In genomic region chr14:54429332-54430093, GRCm38 (mm10) we compare ENCODE assay signal across 9 mouse cellular contexts. TPM values are rescaled to one million over a fixed set of nuclear protein-coding genes. Genes with fewer than 3 reads are reported as not detected.
A peak's percentile ranks its signal among the peaks of the same experiment; 100 is the strongest.
DNase-seq lines count a peak whose midpoint lies in the region; ATAC-seq lines count a peak whose summit lies in the region.
"Had no signal": no experiment of that assay in that cellular context is flagged by ENCODE, and none has a peak within 500 bp of the region (broad histone marks: within the 10 kb centered on the region; RNA-seq: fewer than 3 reads in every experiment).

No protein-coding gene starts in this region.

- H3K4me3 ChIP-seq in liver, embryonic 11.5 days (ENCODE audit: low read depth, low read length): no peak overlapping the region
- H3K4me3 ChIP-seq in stomach, embryonic 15.5 days (replicated peaks): no peak overlapping the region

- peak; percentile 40 to 51 for DNase-seq in cerebellum, postnatal 10 days
- no peak for DNase-seq in cerebellum, adult 9-10 months
- peak; percentile 54 for DNase-seq in testis, postnatal 10 days (ENCODE audit: low spot score)
- no peak for DNase-seq in testis, postnatal 14 days (ENCODE audit: low spot score)
- DNase-seq in liver, embryonic 11.5 days (ENCODE audit: low spot score): no peak
- DNase-seq in layer of hippocampus, adult 18-20 months (ENCODE audit: low spot score in 2 of 2): no peak
- no peak for DNase-seq in spleen, postnatal 36 days (ENCODE audit: low spot score in 2 of 2)

- H3K4me2 ChIP-seq in liver, embryonic 11.5 days: peak overlapping the region; percentile 80; the same call in 1 of the 2 replicates
- H3K4me2 ChIP-seq in stomach, embryonic 15.5 days: no peak overlapping the region

- peaks cover 33% of the 10 kb centered on the region for H3K27me3 ChIP-seq in liver, embryonic 11.5 days (replicated peaks; ENCODE audit: control insufficient read depth, insufficient read depth, low read length)
- no peaks in the 10 kb centered on the region for H3K27me3 ChIP-seq in stomach, embryonic 15.5 days (replicated peaks)

- peak overlapping the region; percentile 92 for H3K27ac ChIP-seq in liver, embryonic 11.5 days (ENCODE audit: low read depth, low read length)
- peak overlapping the region; percentile 97 for H3K27ac ChIP-seq in stomach, embryonic 15.5 days
- H3K27ac ChIP-seq: liver, embryonic 14.5 days had no signal

- H3K9ac ChIP-seq in liver, embryonic 11.5 days (ENCODE audit: low read depth, low read length): no peak overlapping the region
- H3K9ac ChIP-seq in stomach, embryonic 15.5 days: no peak overlapping the region
- H3K9ac ChIP-seq: liver, embryonic 14.5 days had no signal

- H3K36me3 ChIP-seq in liver, embryonic 11.5 days (ENCODE audit: control insufficient read depth, insufficient read depth, low read length): peaks cover 5% of the 10 kb centered on the region; the same call in 1 of the 2 replicates
- H3K36me3 ChIP-seq in stomach, embryonic 15.5 days: no peaks in the 10 kb centered on the region

- 61% methylated on average over 7 of the region's 7 CpGs for WGBS in liver, embryonic 11.5 days
- WGBS in stomach, embryonic 15.5 days: 51% methylated on average over 7 of the region's 7 CpGs

- ATAC-seq in liver, embryonic 11.5 days (replicated peaks; ENCODE audit: low FRiP score): no peak
- ATAC-seq in stomach, embryonic 15.5 days (ENCODE audit: insufficient read depth, low FRiP score, low read depth): no peak

- peaks cover 57% of the 10 kb centered on the region for H3K4me1 ChIP-seq in liver, embryonic 11.5 days (replicated peaks; ENCODE audit: control insufficient read depth, insufficient read depth, low read length)
- H3K4me1 ChIP-seq in stomach, embryonic 15.5 days: peaks cover 34% of the 10 kb centered on the region

- no peaks in the 10 kb centered on the region for H3K9me3 ChIP-seq in liver, embryonic 11.5 days (ENCODE audit: control insufficient read depth, low read length)
- no peaks in the 10 kb centered on the region for H3K9me3 ChIP-seq in stomach, embryonic 15.5 days

RNA-seq across cellular contexts. Expression of gene Mmp14, which starts 1.9 kb away (rescaled TPM):
- polyA plus RNA-seq in liver, embryonic 11.5 days (2014; fragmentation: Nextera tagmentation; extraction: Ambion mirVana): 56.6 and 57.6 TPM in 2 replicates
- polyA plus RNA-seq in stomach, embryonic 15.5 days (2015; fragmentation: Nextera tagmentation; extraction: Ambion mirVana): 126 and 139 TPM in 2 replicates
- 10 to 100 TPM; 15.0 to 15.2 TPM for total RNA-seq in layer of hippocampus, adult 18-20 months (2021)

RNA-seq across cellular contexts. Expression of gene Mrpl52, which starts 2.8 kb away (rescaled TPM):
- polyA plus RNA-seq in liver, embryonic 11.5 days (2014; fragmentation: Nextera tagmentation; extraction: Ambion mirVana): 309 and 329 TPM in 2 replicates
- 273 and 275 TPM in 2 replicates for polyA plus RNA-seq in stomach, embryonic 15.5 days (2015; fragmentation: Nextera tagmentation; extraction: Ambion mirVana)
- 100 to 1,000 TPM in 1 of 2 experiments, 10 to 100 TPM in 1; 94.8 to 109 TPM for total RNA-seq in layer of hippocampus, adult 18-20 months (2021)

RNA-seq across cellular contexts. Expression of gene Slc7a7, which starts 11.9 kb away (rescaled TPM):
- 8.3 and 10.0 TPM in 2 replicates for polyA plus RNA-seq in liver, embryonic 11.5 days (2014; fragmentation: Nextera tagmentation; extraction: Ambion mirVana)
- 17.0 and 19.9 TPM in 2 replicates for polyA plus RNA-seq in stomach, embryonic 15.5 days (2015; fragmentation: Nextera tagmentation; extraction: Ambion mirVana)
- 1 to 10 TPM; 1.5 to 2.2 TPM for total RNA-seq in layer of hippocampus, adult 18-20 months (2021)

RNA-seq across cellular contexts. Expression of gene Lrp10, which starts 34.4 kb away (rescaled TPM):
- 38.6 and 41.3 TPM in 2 replicates for polyA plus RNA-seq in liver, embryonic 11.5 days (2014; fragmentation: Nextera tagmentation; extraction: Ambion mirVana)
- polyA plus RNA-seq in stomach, embryonic 15.5 days (2015; fragmentation: Nextera tagmentation; extraction: Ambion mirVana): 49.6 and 51.9 TPM in 2 replicates
- total RNA-seq in layer of hippocampus, adult 18-20 months (2021): 10 to 100 TPM; 33.8 to 34.6 TPM

RNA-seq across cellular contexts. Expression of gene Rem2, which starts 46.4 kb away (rescaled TPM):
- 0.29 and 0.78 TPM in 2 replicates for polyA plus RNA-seq in liver, embryonic 11.5 days (2014; fragmentation: Nextera tagmentation; extraction: Ambion mirVana)
- 1.6 and 2.3 TPM in 2 replicates for polyA plus RNA-seq in stomach, embryonic 15.5 days (2015; fragmentation: Nextera tagmentation; extraction: Ambion mirVana)
- 10 to 100 TPM; 21.0 to 23.1 TPM for total RNA-seq in layer of hippocampus, adult 18-20 months (2021)

Comparison
In these comparisons a context has a peak if more than half of its experiments do, and no peak if none do; other contexts are left out.
1. DNase-seq: peak in cerebellum, postnatal 10 days (2 of 2) and testis, postnatal 10 days (single experiment); none in cerebellum, adult 9-10 months (single experiment), testis, postnatal 14 days (single experiment), liver, embryonic 11.5 days (single experiment), layer of hippocampus, adult 18-20 months (0 of 2) and spleen, postnatal 36 days (0 of 2).